In the genomic region with DNA sequence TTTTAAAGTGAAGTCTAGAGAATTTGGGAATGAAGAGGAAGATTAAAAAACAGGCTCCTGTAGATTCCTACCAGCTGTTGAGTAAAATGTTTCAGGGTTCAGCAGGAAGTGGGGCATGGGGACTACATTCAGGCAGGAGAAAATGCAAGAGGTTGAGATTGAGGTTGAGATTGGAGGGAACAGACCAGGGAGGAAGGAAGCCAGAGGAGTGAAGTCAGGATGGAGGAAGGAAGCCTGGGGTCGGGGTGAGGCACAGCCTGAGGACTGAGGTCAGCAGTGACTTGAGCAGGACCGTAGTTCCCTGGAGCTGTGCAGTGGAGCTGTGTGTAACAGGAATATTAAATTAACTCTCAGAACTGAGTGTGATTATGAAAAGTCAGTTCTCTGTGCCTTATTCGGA, we compare ENCODE assay signal across 24 mouse cellular contexts. TPM values are rescaled to one million over a fixed set of nuclear protein-coding genes. Genes with fewer than 3 reads are reported as not detected.
DNase-seq lines count a peak whose midpoint lies in the region; TF ChIP-seq lines count a peak whose summit lies in the region.
"Had no signal": no experiment of that assay in that cellular context is flagged by ENCODE, and none has a peak within 500 bp of the region (broad histone marks: within the 10 kb centered on the region; RNA-seq: fewer than 3 reads in every experiment).

No protein-coding gene starts in this region.

- no peak for TF ChIP-seq POLR2A in kidney, adult 2 months (IDR thresholded peaks at IDR 0.05; ENCODE audit: low read depth, low read length)

- no peak for TF ChIP-seq CTCF in kidney, adult 2 months (conservative IDR thresholded peaks at IDR 0.05; ENCODE audit: insufficient read depth, insufficient read length, low read depth, low read length)

- 0 out of 2 replicates have a peak, but pooled peaks cover 8% of the 10 kb centered on the region for H3K4me1 ChIP-seq in kidney, adult 2 months (ENCODE audit: control insufficient read depth, insufficient read depth, low read length)
- H3K4me1 ChIP-seq: embryonic facial prominence, embryonic 13.5 days; forebrain, embryonic 15.5 days; hindbrain, embryonic 12.5 days; hindbrain, embryonic 15.5 days had no signal

- no peak overlapping the region for H3K27ac ChIP-seq in kidney, adult 2 months (ENCODE audit: insufficient read depth, low read depth, low read length)
- H3K27ac ChIP-seq: embryonic facial prominence, embryonic 10.5 days; embryonic facial prominence, embryonic 13.5 days; forebrain, embryonic 12.5 days; forebrain, embryonic 15.5 days; heart, embryonic 13.5 days; hindbrain, embryonic 12.5 days; hindbrain, embryonic 15.5 days had no signal

- WGBS in kidney, adult 2 months: 53% methylated on average over 3 of the region's 3 CpGs

- H3K27me3 ChIP-seq in kidney, adult 2 months (replicated peaks; ENCODE audit: control insufficient read depth, insufficient read depth, low read length): no peaks in the 10 kb centered on the region
- H3K27me3 ChIP-seq: CH12.LX; embryonic facial prominence, embryonic 13.5 days; forebrain, embryonic 12.5 days; forebrain, embryonic 15.5 days; heart, embryonic 13.5 days; hindbrain, embryonic 12.5 days; hindbrain, embryonic 15.5 days; Patski had no signal

- peak; percentile 21 for DNase-seq in adrenal gland, adult 2 months
- no peak for DNase-seq in adrenal gland, postnatal 25 days
- DNase-seq in kidney, adult 2 months: peak; percentile 39
- no peak for DNase-seq in kidney, postnatal 14 days
- DNase-seq in 416B (ENCODE audit: low read depth): peak; percentile 54
- DNase-seq in layer of hippocampus, postnatal 25 days (ENCODE audit: extremely low spot score in 1 of 2, low spot score in 1 of 2): no peak
- DNase-seq: adrenal gland, postnatal 14 days; B cell, adult 2 months; cerebellum, adult 11-12 months; cerebellum, adult 8-10 months; cerebellum, postnatal 10 days; cerebellum, postnatal 36 days; embryo, embryonic 11 days; gastrocnemius, postnatal 25 days had no signal

- no peaks in the 10 kb centered on the region for H3K36me3 ChIP-seq in kidney, adult 2 months (ENCODE audit: control insufficient read depth, insufficient read depth, low read length)
- H3K36me3 ChIP-seq: forebrain, embryonic 12.5 days; forebrain, embryonic 15.5 days; hindbrain, embryonic 15.5 days had no signal

- no peak overlapping the region for H3K4me3 ChIP-seq in kidney, adult 2 months (ENCODE audit: insufficient read depth, low read depth, low read length)
- H3K4me3 ChIP-seq: embryonic facial prominence, embryonic 10.5 days; embryonic facial prominence, embryonic 13.5 days; erythroblast, embryonic 14.5 days; forebrain, embryonic 12.5 days; forebrain, embryonic 15.5 days; heart, embryonic 13.5 days; hindbrain, embryonic 12.5 days; hindbrain, embryonic 15.5 days had no signal

RNA-seq across cellular contexts. Expression of a gene that starts 48.7 kb away (rescaled TPM):
- total RNA-seq in adrenal gland, adult 2 months (2021): 100 to 1,000 TPM; 110 to 120 TPM
- polyA plus RNA-seq in adrenal gland, adult 2 months (2012; rRNA removed): 6.2 and 8.4 TPM in 2 replicates
- 126 and 139 TPM in 2 replicates for total RNA-seq in adrenal gland, postnatal 25 days (2021)
- polyA plus RNA-seq in kidney, adult 2 months (2012; rRNA removed): 25.5 and 39.2 TPM in 2 replicates
- 10 to 100 TPM; 52.6 to 53.2 TPM for total RNA-seq in layer of hippocampus, postnatal 25 days (2021)

Comparison
In these comparisons a context has a peak if more than half of its experiments do, and no peak if none do; other contexts are left out.
1. DNase-seq: peak in adrenal gland, adult 2 months (single experiment), kidney, adult 2 months (single experiment) and 416B (single experiment); none in adrenal gland, postnatal 25 days (single experiment), kidney, postnatal 14 days (single experiment) and layer of hippocampus, postnatal 25 days (0 of 2).